Mouse (Mus musculus) G1E-ER4 (cell line): ENCODE results near the gene Snai3. TPM values are rescaled to one million over a fixed set of nuclear protein-coding genes. Genes with fewer than 3 reads are reported as not detected.

Source experiments
- GATA1 ChIP-seq: IDR thresholded peaks from one replicate; pipeline ENCODE4 v1.8.0; 2012; ENCODE audit warnings: low read length, inconsistent platforms
- polyA plus RNA-seq: library from polyadenylated mRNA; stranded (reverse); fragments of >175 nt; gene quantifications from 2 replicates; pipeline ENCODE4 v1.2.3, GENCODE M21; 2012

The Snai3 gene
- polyA plus RNA-seq, 1 experiment = not detected

DNA sequence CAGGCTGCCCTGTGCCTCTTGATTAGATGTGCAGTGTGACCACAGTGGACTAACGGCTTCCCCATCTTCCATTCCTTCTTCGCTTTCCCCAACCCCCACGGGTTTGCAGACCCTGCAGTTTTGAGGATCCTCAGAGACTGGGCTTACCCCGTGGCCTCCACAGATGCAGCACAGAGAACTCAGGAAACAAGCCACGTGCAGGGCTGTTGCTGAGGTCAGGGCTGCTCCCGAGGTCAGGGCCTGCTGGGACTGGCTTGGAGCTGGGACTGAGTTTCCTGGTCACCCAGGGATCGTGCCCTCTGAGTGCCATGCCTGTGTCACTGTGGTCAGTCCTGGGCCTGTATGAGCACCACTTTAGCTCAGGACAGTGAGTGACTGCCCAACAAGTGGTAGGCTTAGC lies 4.5 kb upstream of the Snai3 start:
- TF ChIP-seq GATA1 = no peak

DNA sequence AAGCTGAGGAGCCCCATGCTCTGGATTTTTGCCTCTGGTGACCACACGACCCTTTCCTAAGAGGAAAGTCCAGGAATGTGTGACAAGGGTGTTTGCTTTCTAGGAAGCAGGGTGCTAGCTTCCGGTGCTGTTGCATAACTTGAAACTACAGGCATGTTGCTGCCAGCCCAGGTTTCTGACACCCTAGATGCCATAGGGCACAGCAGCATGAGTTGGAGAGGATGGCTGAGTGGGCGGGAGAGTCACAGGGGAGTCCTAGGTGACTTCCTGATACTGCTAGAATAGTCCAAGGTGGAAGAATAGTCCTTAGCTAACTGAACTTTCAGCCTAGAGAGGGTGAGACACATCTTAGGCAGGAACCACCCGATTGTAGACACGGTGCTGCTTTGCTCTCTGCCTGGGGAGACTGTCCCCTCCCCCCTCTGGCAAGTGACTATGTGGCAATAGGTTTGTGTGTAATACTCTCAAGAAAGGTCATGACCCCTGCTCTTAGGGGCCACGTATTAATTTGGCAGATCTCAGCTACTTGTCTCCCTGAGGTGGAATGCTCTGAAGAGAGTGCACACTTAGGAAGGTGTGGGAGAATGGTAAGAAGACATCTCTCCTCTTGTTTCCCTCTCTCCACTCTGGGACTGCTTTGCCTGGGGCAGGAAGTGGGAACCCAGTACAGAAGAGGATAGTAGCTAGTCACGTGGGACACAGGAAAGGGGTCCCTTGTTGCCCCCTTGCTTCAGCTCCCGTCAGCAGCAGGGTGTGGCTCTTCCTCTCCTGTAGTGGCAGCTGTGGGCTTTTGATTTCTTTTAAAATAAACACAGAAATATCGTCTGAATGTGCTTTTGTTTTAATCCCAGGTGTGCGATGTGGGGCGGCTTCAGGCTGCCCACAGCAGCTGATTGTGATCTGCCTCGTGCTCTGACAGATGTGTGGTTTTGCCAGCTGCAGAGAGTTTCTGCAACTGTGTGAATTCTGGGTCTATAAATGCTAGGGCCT lies 3.4 kb upstream of the Snai3 start:
- TF ChIP-seq GATA1 = no peak

DNA sequence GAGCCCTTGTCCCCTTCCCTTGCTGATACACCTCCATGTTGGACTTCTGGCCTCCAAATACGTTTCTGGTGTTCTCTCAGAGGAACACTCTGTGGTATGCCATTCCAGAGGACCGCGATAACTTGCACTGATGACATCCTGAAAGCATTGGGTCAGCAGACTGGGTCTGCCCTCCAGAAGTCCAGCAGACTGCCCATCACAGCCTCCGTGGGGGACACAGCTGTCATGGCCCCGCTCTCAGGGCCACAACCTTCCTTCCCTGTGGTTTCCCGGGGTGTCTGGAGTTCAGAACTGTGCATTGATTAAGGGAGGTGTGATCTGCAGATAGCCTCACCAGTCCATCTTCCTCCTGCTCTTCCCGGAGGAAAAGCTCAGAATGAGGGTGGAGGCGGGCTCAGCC lies 2.0 kb upstream of the Snai3 start:
- TF ChIP-seq GATA1 = no peak

DNA sequence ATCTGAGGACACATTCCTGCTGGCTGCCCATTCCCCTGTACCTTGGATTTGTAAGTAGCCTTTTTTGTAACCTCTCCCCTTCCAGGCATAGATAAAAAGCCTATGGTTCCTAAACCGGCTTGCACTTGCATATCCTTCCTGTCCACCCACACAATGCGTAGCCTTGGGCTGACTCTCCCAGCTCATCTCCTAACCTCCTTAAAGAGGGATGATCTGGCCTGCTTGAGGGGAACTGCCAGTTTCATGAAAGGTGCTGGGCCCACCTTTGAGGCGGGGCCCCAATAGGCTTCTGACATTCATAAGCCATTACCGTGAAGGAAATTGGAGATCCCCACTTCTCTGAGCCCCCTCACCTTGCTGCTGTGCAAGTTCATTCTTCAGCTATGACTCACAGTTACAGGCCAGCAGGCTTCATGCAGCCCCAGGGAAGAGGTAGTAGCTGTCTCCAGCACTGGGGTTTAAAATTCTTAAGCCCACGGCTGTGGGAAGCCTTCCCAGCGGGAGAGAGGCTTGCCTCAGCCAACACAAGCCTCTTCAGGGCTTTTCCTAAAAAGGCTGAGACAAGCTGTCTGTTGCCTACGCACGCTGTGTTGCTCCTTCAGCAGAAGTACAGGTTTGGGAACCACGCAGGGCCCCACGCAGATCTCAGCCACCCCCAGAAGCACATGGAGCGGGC lies 1.1 kb upstream of the Snai3 start:
- TF ChIP-seq GATA1 = no peak

DNA sequence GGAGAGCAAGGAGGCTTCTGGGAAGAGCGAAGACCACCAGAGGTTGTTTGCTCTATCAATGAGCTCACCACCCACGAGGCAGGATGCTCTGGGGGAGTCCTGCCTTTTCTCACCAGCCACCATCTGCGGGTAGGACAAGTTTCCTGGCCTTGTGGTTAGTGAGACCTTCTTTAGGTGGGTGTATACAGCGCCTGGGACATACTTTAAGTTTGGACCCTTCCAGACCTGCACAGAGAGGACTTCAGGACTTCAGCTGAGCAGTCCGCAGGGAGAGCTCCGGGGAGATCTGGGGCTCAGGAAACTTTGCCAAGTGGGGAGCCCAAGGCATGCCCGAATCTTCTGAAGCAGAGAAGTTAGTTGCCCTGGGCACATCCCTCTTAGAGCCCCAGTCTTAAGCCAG lies 543 bp downstream of the Snai3 start:
- TF ChIP-seq GATA1 = no peak

DNA sequence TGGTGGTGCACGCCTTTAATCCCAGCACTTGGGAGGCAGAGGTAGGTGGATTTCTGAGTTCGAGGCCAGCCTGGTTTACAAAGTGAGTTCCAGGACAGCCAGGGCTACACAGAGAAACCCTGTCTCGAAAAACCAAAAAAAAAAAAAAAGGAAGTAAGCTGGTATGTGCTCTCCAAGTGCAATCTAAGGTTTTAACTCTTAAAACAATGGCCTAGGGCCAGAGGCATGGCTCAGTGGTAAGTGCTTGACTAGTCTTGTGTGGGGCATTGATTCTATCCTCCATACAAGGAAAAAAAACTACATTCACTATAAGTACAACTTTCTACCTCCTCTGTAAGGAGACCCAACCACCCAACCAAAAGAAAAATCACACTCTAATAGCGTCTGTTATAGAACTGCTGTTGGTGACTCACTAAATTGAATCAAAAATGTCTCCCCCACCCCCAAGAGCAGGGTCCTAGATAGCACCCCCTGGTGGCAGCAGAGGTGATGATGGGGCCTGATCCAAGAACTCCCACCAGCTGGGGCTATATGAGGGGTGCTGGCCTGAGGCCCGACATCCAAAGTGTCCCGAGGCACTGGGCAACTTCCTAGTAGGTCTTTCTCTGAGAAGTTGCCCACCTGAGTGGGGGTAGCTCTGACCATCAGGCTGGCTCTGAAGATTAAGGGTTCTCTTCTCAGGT lies 1.2 kb downstream of the Snai3 start:
- TF ChIP-seq GATA1 = no peak

DNA sequence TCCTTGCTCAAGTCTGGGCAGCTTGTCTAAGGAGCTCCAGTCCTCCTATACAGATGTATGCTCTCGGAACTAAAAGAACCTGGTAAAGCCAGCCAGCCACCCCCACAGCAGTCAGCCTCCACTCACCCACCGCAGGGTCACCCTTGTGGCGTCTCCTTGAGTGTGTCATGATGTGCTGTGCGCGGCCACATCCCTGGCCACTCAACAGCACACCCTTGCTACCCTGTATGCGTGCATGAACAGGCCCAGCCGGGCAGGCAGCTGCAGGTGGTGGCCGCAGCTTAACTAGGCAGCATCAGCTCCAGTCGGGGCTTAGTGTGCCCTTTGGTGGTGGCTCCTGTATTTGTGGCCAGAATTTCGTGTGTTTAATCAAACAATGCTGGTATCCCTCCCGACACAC lies 3.4 kb downstream of the Snai3 start:
- no peak for TF ChIP-seq GATA1

DNA sequence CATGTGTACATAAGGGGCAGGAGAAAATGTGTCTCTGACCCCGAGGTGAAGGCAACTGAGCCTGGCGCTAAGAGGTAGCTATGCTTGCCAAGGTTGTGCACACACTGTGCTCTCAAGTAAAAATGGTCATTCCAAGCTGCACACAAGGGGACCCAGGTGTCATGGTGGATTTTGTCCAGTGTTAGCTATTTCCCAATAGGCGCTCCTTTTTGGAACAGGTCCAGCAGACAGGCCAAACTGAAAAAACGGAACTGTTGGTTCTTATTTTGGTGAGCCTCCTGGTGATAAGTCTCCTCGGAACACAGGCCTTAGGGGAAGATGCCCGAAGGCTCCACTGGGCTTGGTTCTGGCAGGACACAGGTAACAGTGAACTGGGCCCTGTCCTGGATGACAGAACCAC lies 6.1 kb downstream of the Snai3 start:
- no peak for TF ChIP-seq GATA1

DNA sequence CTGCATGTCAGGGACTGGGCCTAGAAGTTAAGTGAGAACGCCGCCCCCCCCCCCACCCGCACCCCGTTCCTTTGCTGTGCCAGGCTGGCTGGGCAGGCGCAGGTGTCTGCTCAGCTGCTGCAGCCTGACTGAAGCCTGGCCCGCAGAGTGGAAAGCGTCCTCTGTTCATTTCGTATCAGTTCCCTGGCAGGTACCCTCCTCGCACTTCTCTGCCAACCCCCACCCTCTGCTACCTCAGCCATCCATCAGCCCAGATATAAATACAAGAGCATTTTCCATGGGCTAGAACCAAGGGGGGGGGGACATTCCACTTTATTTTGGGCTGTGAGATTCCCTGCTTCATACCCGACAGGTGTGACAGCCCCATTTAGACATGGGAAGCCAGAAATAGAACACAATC lies 8.4 kb downstream of the Snai3 start:
- TF ChIP-seq GATA1 = no peak

DNA sequence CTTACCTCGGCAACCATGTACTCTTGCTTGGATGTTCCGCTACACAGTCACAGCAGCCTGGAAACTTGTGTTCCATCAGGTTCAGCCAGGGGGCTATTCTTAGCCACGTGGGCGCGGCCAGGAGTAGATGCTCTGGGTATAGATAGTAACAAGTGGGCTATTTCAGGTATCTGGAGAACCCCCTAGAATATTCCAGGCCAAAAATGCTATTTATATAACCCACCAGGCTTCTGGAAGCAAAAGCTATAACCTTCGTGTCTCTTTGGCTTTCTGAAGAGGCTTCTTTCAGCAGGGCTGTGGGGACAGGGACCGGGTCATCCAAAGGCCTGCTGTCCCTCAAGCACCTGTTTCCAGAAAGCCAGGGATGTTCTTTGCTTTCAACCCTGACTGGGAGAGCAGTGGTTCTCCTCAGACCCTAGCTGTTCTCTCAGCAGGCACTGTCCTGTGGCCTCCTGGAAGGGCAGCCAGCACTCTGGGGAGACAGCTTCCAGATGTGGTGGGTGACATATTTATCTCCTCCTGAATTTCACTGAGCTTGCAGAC lies 9.3 kb downstream of the Snai3 start:
- no peak for TF ChIP-seq GATA1

DNA sequence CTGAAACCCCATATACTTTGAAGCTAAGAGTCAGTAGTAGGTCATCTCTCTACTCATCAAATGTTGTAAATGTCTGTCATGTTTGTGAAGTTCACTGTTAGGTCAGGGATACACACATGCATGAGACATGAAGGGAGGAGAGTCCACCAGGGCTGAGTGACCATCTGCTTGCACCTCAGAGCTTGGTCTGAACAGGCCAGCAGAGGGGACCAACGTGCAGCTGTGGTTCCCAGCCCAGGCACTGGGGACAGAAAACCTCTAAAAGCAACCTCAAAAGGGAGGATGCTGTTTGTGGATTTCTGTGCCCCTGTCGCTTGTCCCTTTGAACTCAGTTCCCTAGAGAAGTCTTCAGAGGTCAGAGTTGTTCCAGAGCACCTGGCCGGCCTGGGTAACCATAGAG lies 15.3 kb downstream of the Snai3 start:
- no peak for TF ChIP-seq GATA1

DNA sequence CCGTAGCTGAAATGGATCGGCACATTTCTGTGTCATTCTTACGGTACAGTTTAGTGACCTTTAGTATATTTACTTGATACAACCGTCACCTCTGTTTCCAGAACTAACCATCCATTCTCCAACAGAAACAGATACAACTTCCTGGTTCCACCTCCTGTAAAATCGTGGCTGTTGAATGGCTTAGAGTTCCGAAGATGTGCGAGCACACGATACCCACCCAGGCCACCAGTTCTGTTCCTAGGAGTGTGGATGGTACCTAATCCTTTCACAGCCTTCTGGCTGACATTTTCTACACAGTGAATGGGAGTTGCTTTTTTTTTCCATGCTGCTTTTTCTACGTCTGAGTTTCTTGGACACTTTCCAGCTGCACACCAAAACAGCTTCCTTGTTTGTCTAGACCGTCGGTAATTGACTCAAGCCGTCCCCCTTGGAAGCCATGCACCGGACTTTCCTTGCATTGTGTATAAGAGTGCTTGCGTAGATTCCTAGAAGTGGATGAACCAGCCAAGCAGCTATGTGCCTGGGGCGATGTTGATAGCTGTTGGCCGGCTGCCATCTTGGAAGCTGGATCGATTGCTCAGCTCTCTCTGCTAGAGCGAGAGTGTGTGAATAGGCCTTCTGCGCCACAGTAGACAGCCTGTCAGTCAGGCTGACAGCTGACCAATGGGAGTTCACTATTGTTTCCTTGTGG lies 16.3 kb downstream of the Snai3 start:
- TF ChIP-seq GATA1 = no peak

DNA sequence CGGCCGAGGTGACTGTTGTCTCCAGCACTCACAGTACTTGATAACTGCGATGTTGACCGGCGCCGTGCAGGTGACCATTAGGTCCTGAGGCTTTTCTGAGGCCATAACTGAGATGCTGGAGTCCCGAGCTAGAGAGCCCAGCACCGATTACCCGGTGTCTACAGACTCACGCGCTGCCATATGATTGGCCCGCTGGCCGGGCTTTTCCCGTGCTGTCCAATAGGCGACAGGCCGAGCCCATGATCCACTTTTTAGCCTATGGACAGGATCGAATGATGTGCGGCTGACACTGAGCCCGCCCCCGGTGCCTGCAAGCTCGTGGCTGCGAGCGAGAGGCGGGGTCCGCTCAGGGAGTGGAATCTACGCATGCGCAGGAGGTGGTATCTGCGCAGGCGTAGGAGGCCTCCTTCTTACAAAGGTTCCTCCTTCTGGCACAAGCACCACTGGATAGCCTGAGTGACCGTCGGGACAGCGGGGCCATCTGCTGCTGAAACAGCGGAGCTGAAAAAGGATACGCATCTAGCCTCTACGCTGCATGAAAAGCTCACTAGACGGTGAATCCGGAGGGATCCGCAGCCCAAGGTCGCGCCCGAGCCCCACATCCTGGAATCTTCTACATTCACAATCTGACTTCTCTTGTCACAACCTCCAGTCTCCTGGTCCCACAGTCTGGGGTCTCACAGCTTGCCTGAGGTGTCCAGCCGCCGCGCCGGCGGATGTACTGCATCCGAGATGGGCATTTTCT lies 17.1 kb downstream of the Snai3 start, which contains the start of gene Mvd:
Gene Mvd, minus strand, starts transcription at position 161 of the 745 bp plus-strand sequence.
- no peak for TF ChIP-seq GATA1

DNA sequence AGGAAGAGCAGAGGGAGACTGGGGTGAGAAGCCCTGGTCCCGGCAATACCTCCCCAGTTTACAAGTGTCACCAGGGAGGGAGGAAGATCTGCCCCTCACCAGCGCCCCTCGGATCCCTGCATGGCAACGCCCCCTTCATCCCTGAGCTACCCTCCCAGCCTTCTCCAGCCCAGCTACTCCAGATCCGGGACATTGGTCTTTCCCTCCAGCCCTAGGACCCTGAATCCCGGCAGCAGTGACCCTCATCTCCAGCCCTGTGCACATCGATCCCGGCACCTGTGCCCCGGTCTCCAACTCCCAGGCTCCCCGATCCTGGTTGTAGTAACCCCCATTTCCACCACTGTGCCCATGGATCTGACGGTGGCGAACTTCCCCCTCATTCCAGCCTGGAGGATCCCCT lies 17.8 kb downstream of the Snai3 start:
- TF ChIP-seq GATA1 = no peak
